Mouse (Mus musculus) liver, embryonic 15.5 days (tissue): ENCODE measurements around the gene Cbln1. TPM values are rescaled to one million over a fixed set of nuclear protein-coding genes. Genes with fewer than 3 reads are reported as not detected.

Source experiments
- ATAC-seq: fragments of 200-750 bp; cut with Nextera tagmentation; 2 replicates; pipeline ENCODE4 v1.8.0; 2017; ENCODE audit warnings: moderate number of reproducible peaks, mild to moderate bottlenecking, moderate library complexity; ENCODE audit not compliant: insufficient read depth
- H3K27ac ChIP-seq: fragments of 300-500 bp; sonication (generic); replicated peaks from 2 replicates; pipeline ENCODE4 v1.5.1; 2015; ENCODE audit warnings: mild to moderate bottlenecking, inconsistent platforms
- H3K27me3 ChIP-seq: fragments of 300-500 bp; sonication (generic); 2 replicates; pipeline ENCODE4 v1.6.1; 2015; ENCODE audit warnings: mild to moderate bottlenecking, inconsistent platforms
- H3K36me3 ChIP-seq: fragments of 300-500 bp; sonication (generic); replicated peaks from 2 replicates; pipeline ENCODE4 v1.6.1; 2015; ENCODE audit warnings: moderate library complexity, mild to moderate bottlenecking, inconsistent platforms
- H3K4me1 ChIP-seq: fragments of 300-500 bp; sonication (generic); replicated peaks from 2 replicates; pipeline ENCODE4 v1.6.1; 2015; ENCODE audit warnings: inconsistent platforms
- H3K4me2 ChIP-seq: fragments of 300-500 bp; sonication (generic); 2 replicates; pipeline ENCODE4 v1.6.1; 2015; ENCODE audit warnings: moderate library complexity, mild to moderate bottlenecking, inconsistent platforms
- H3K4me3 ChIP-seq: fragments of 300-500 bp; sonication (generic); replicated peaks from 2 replicates; pipeline ENCODE4 v1.5.1; 2015; ENCODE audit warnings: mild to moderate bottlenecking, inconsistent platforms
- H3K9ac ChIP-seq: fragments of 300-500 bp; sonication (generic); 2 replicates; pipeline ENCODE4 v1.6.1; 2015; ENCODE audit warnings: moderate library complexity, mild to moderate bottlenecking, inconsistent platforms
- H3K9me3 ChIP-seq: fragments of 300-500 bp; sonication (generic); replicated peaks from 2 replicates; pipeline ENCODE4 v1.6.1; 2016; ENCODE audit warnings: inconsistent platforms
- WGBS: fragments of 180-500 bp; shearing (Covaris S2); methylation state at CpG from one replicate; pipeline ENCODE4 v1.1.7; 2015; ENCODE audit warnings: mixed read lengths; ENCODE audit not compliant: insufficient replicate concordance; 5-methylcytosine and 5-hydroxymethylcytosine counted together
- polyA plus RNA-seq: library from polyadenylated mRNA; unstranded; fragments of >200 nt; fragmentation: Nextera tagmentation; extraction: Ambion mirVana; gene quantifications from 2 replicates; pipeline ENCODE4 v1.2.1, GENCODE M21; 2015

Gene Cbln1
- not detected in 2 replicates for polyA plus RNA-seq

GRCm38 (mm10) chr8:87472271-87473236, at the start of gene Cbln1:
Gene Cbln1, minus strand, starts transcription at chr8:87472609.
- peak; percentile 87 for ATAC-seq
- H3K9me3 ChIP-seq, result no peaks in the 10 kb centered on the region
- H3K4me1 ChIP-seq, result peaks cover 16% of the 10 kb centered on the region
- H3K27me3 ChIP-seq, result peaks cover 95% of the 10 kb centered on the region
- peak within 1 kb of the TSS; percentile 75 for H3K4me2 ChIP-seq
- no peak within 1 kb of the TSS for H3K27ac ChIP-seq
- H3K9ac ChIP-seq, result no peak within 1 kb of the TSS
- no peaks in the 10 kb centered on the region for H3K36me3 ChIP-seq
- peak within 1 kb of the TSS; percentile 49 for H3K4me3 ChIP-seq
- under 1% methylated on average over 112 of the region's 122 CpGs for WGBS

GRCm38 (mm10) chr8:87517132-87517531, 44.7 kb upstream of the Cbln1 start:
- no peak for ATAC-seq
- no peak overlapping the region for H3K9ac ChIP-seq
- no peaks in the 10 kb centered on the region for H3K9me3 ChIP-seq
- no peaks in the 10 kb centered on the region for H3K36me3 ChIP-seq
- H3K4me1 ChIP-seq, result no peaks in the 10 kb centered on the region
- 59% methylated on average over 3 of the region's 3 CpGs for WGBS
- no peak overlapping the region for H3K4me3 ChIP-seq
- no peak overlapping the region for H3K4me2 ChIP-seq
- no peak overlapping the region for H3K27ac ChIP-seq
- H3K27me3 ChIP-seq, result no peaks in the 10 kb centered on the region

- Histone ChIP-seq H3K4me3 (no peak overlapping the region), H3K36me3 (no peaks in the 10 kb centered on the region), H3K4me2 (no peak overlapping the region), H3K27me3 (no peaks in the 10 kb centered on the region), H3K9ac (no peak overlapping the region), H3K27ac (no peak overlapping the region), H3K4me1 (no peaks in the 10 kb centered on the region), H3K9me3 (no peaks in the 10 kb centered on the region)
- no peak for ATAC-seq
- WGBS, result 61% methylated on average over 5 of the region's 5 CpGs
These were observed 41.4 kb upstream of the Cbln1 start for GRCm38 (mm10) chr8:87513796-87514195.

- Histone ChIP-seq H3K27me3 (no peaks in the 10 kb centered on the region), H3K4me2 (no peak overlapping the region), H3K27ac (no peak overlapping the region), H3K4me1 (no peaks in the 10 kb centered on the region), H3K9ac (no peak overlapping the region), H3K4me3 (no peak overlapping the region), H3K36me3 (no peaks in the 10 kb centered on the region), H3K9me3 (no peaks in the 10 kb centered on the region)
- no peak for ATAC-seq
- 38% methylated on average over 3 of the region's 3 CpGs for WGBS
These were observed 40.9 kb upstream of the Cbln1 start for GRCm38 (mm10) chr8:87513350-87513749.

- 47% methylated on average over 6 of the region's 6 CpGs for WGBS
- no peak for ATAC-seq
- H3K9me3 ChIP-seq, result no peaks in the 10 kb centered on the region
These were observed 40.2 kb upstream of the Cbln1 start for GRCm38 (mm10) chr8:87512636-87513035.

GRCm38 (mm10) chr8:87507046-87507445, 34.6 kb upstream of the Cbln1 start:
- Histone ChIP-seq H3K4me1 (no peaks in the 10 kb centered on the region), H3K27me3 (no peaks in the 10 kb centered on the region), H3K9me3 (no peaks in the 10 kb centered on the region), H3K27ac (no peak overlapping the region), H3K36me3 (no peaks in the 10 kb centered on the region), H3K4me3 (no peak overlapping the region), H3K4me2 (no peak overlapping the region), H3K9ac (no peak overlapping the region)
- ATAC-seq, result no peak
- WGBS, result 29% methylated on average over 9 of the region's 9 CpGs

More at GRCm38 (mm10) chr8:87512636-87513035, 40.2 kb upstream of the Cbln1 start:
- H3K4me3 ChIP-seq, result no peak overlapping the region
- no peaks in the 10 kb centered on the region for H3K4me1 ChIP-seq
- H3K36me3 ChIP-seq, result no peaks in the 10 kb centered on the region
- H3K27ac ChIP-seq, result no peak overlapping the region
- no peak overlapping the region for H3K9ac ChIP-seq
- H3K27me3 ChIP-seq, result no peaks in the 10 kb centered on the region
- no peak overlapping the region for H3K4me2 ChIP-seq

- no peak overlapping the region for H3K4me2 ChIP-seq
- H3K9me3 ChIP-seq, result no peaks in the 10 kb centered on the region
- no peak overlapping the region for H3K27ac ChIP-seq
- no peaks in the 10 kb centered on the region for H3K36me3 ChIP-seq
- H3K9ac ChIP-seq, result no peak overlapping the region
- whole genome bisulfite sequencing, result 45% methylated on average over 5 of the region's 5 CpGs
- H3K4me1 ChIP-seq, result no peaks in the 10 kb centered on the region
- H3K4me3 ChIP-seq, result no peak overlapping the region
- H3K27me3 ChIP-seq, result no peaks in the 10 kb centered on the region
- ATAC-seq, result no peak
These were observed 32.0 kb upstream of the Cbln1 start for GRCm38 (mm10) chr8:87504441-87504840.

GRCm38 (mm10) chr8:87502684-87503083, 30.3 kb upstream of the Cbln1 start:
- no peaks in the 10 kb centered on the region for H3K9me3 ChIP-seq
- no peaks in the 10 kb centered on the region for H3K36me3 ChIP-seq
- no peak for ATAC-seq
- no peak overlapping the region for H3K27ac ChIP-seq
- 53% methylated on average over 6 of the region's 6 CpGs for WGBS
- H3K4me1 ChIP-seq, result no peaks in the 10 kb centered on the region
- no peaks in the 10 kb centered on the region for H3K27me3 ChIP-seq
- H3K4me2 ChIP-seq, result no peak overlapping the region
- H3K4me3 ChIP-seq, result no peak overlapping the region
- H3K9ac ChIP-seq, result no peak overlapping the region

GRCm38 (mm10) chr8:87497641-87498040, 25.2 kb upstream of the Cbln1 start:
- Histone ChIP-seq H3K9me3 (no peaks in the 10 kb centered on the region), H3K4me3 (no peak overlapping the region), H3K9ac (no peak overlapping the region), H3K27ac (no peak overlapping the region), H3K36me3 (no peaks in the 10 kb centered on the region), H3K27me3 (no peaks in the 10 kb centered on the region), H3K4me1 (no peaks in the 10 kb centered on the region), H3K4me2 (no peak overlapping the region)
- WGBS, result 69% methylated on average over 6 of the region's 6 CpGs
- no peak for ATAC-seq

GRCm38 (mm10) chr8:87496511-87496910, 24.1 kb upstream of the Cbln1 start:
- Histone ChIP-seq H3K36me3 (no peaks in the 10 kb centered on the region), H3K4me1 (no peaks in the 10 kb centered on the region), H3K27ac (no peak overlapping the region), H3K9me3 (no peaks in the 10 kb centered on the region), H3K4me2 (no peak overlapping the region), H3K27me3 (no peaks in the 10 kb centered on the region), H3K4me3 (no peak overlapping the region), H3K9ac (no peak overlapping the region)
- 68% methylated on average over 7 of the region's 7 CpGs for WGBS
- ATAC-seq, result no peak

GRCm38 (mm10) chr8:87494862-87495261, 22.5 kb upstream of the Cbln1 start:
- no peaks in the 10 kb centered on the region for H3K4me1 ChIP-seq
- no peak overlapping the region for H3K4me3 ChIP-seq
- H3K4me2 ChIP-seq, result no peak overlapping the region
- no peak for ATAC-seq
- no peak overlapping the region for H3K27ac ChIP-seq
- WGBS, result 64% methylated on average over 9 of the region's 9 CpGs
- no peaks in the 10 kb centered on the region for H3K27me3 ChIP-seq
- H3K9ac ChIP-seq, result no peak overlapping the region
- H3K9me3 ChIP-seq, result no peaks in the 10 kb centered on the region
- H3K36me3 ChIP-seq, result no peaks in the 10 kb centered on the region
